Mouse (Mus musculus): ENCODE measurements around the gene Ift52. TPM values are rescaled to one million over a fixed set of nuclear protein-coding genes. Genes with fewer than 3 reads are reported as not detected.
A peak's percentile ranks its signal among the peaks of the same experiment; 100 is the strongest.

Ift52 gene
- polyA plus RNA-seq, 1 experiment from 2014 or later: 16.4 TPM

- Histone ChIP-seq H3K4me1 (ENCODE audit: control insufficient read depth, low read depth, low read length) (no peaks in the 10 kb centered on the region; the same call in none of the 2 replicates), H3K9ac (ENCODE audit: low read depth, low read length) (no peak overlapping the region), H3K4me3 (ENCODE audit: low read depth, low read length) (no peak overlapping the region), H3K4me2 (ENCODE audit: low read depth, low read length) (no peak overlapping the region), H3K27ac (ENCODE audit: low read length) (no peak overlapping the region), H3K36me3 (ENCODE audit: control insufficient read depth, insufficient read depth) (peaks cover 73% of the 10 kb centered on the region), H3K27me3 (ENCODE audit: control insufficient read depth, insufficient read depth, low read depth, low read length) (no peaks in the 10 kb centered on the region), H3K9me3 (replicated peaks; ENCODE audit: control insufficient read depth, low read length) (no peaks in the 10 kb centered on the region)
- no peak for ATAC-seq (ENCODE audit: low read depth)
- WGBS (ENCODE audit: insufficient replicate concordance): 88% methylated on average over 7 of the region's 7 CpGs
These were observed 56.9 kb downstream of the Ift52 start for GRCm38 (mm10) chr2:163074006-163074405.

GRCm38 (mm10) chr2:163074808-163075207 is 57.7 kb downstream of the Ift52 start:
- no peak for ATAC-seq (ENCODE audit: low read depth)
- WGBS (ENCODE audit: insufficient replicate concordance): 90% methylated on average over 12 of the region's 12 CpGs
- peaks cover 72% of the 10 kb centered on the region for H3K36me3 ChIP-seq (ENCODE audit: control insufficient read depth, insufficient read depth)

GRCm38 (mm10) chr2:163075234-163075633 is 58.1 kb downstream of the Ift52 start:
- no peaks in the 10 kb centered on the region for H3K27me3 ChIP-seq (ENCODE audit: control insufficient read depth, insufficient read depth, low read depth, low read length)
- no peaks in the 10 kb centered on the region; the same call in none of the 2 replicates for H3K4me1 ChIP-seq (ENCODE audit: control insufficient read depth, low read depth, low read length)
- H3K27ac ChIP-seq (ENCODE audit: low read length): no peak overlapping the region
- ATAC-seq (ENCODE audit: low read depth): no peak
- peaks cover 71% of the 10 kb centered on the region for H3K36me3 ChIP-seq (ENCODE audit: control insufficient read depth, insufficient read depth)
- no peak overlapping the region for H3K4me2 ChIP-seq (ENCODE audit: low read depth, low read length)
- no peak overlapping the region for H3K4me3 ChIP-seq (ENCODE audit: low read depth, low read length)
- 81% methylated on average over 3 of the region's 3 CpGs for WGBS (ENCODE audit: insufficient replicate concordance)
- no peaks in the 10 kb centered on the region for H3K9me3 ChIP-seq (replicated peaks; ENCODE audit: control insufficient read depth, low read length)
- no peak overlapping the region for H3K9ac ChIP-seq (ENCODE audit: low read depth, low read length)

More at GRCm38 (mm10) chr2:163074808-163075207, 57.7 kb downstream of the Ift52 start:
- Histone ChIP-seq H3K4me2 (ENCODE audit: low read depth, low read length) (no peak overlapping the region), H3K27me3 (ENCODE audit: control insufficient read depth, insufficient read depth, low read depth, low read length) (no peaks in the 10 kb centered on the region), H3K4me1 (ENCODE audit: control insufficient read depth, low read depth, low read length) (no peaks in the 10 kb centered on the region; the same call in none of the 2 replicates), H3K27ac (ENCODE audit: low read length) (no peak overlapping the region), H3K4me3 (ENCODE audit: low read depth, low read length) (no peak overlapping the region), H3K9me3 (replicated peaks; ENCODE audit: control insufficient read depth, low read length) (no peaks in the 10 kb centered on the region), H3K9ac (ENCODE audit: low read depth, low read length) (no peak overlapping the region)

DNA sequence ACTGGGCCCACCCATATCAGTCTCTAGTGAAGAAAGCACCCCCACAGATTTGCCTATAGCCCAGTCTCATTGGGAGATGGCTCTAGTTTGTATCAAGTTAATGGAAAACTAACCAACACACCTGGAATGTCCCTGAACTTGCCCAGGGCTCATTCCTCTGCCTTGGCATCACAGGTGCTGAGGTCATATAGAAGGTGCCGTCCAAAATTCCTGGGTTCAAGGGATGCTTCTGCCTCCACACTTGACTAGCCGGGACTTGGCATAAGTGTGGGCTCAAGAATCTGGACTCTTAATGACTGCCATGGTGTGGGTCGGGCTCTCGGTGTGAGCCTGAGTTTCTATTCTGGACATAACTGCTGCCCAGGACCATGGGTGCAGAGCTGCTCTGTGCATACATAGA is 61.9 kb downstream of the Ift52 start:
- H3K9me3 ChIP-seq (replicated peaks; ENCODE audit: control insufficient read depth, low read length): no peaks in the 10 kb centered on the region
- H3K4me3 ChIP-seq (ENCODE audit: low read depth, low read length): no peak overlapping the region
- no peaks in the 10 kb centered on the region for H3K27me3 ChIP-seq (ENCODE audit: control insufficient read depth, insufficient read depth, low read depth, low read length)
- 88% methylated on average over 4 of the region's 4 CpGs for WGBS (ENCODE audit: insufficient replicate concordance)
- peaks cover 67% of the 10 kb centered on the region for H3K36me3 ChIP-seq (ENCODE audit: control insufficient read depth, insufficient read depth)
- H3K4me1 ChIP-seq (ENCODE audit: control insufficient read depth, low read depth, low read length): no peaks in the 10 kb centered on the region
- no peak overlapping the region for H3K27ac ChIP-seq (ENCODE audit: low read length)
- no peak overlapping the region for H3K9ac ChIP-seq (ENCODE audit: low read depth, low read length)
- no peak overlapping the region for H3K4me2 ChIP-seq (ENCODE audit: low read depth, low read length)
- no peak for ATAC-seq (ENCODE audit: low read depth)

DNA sequence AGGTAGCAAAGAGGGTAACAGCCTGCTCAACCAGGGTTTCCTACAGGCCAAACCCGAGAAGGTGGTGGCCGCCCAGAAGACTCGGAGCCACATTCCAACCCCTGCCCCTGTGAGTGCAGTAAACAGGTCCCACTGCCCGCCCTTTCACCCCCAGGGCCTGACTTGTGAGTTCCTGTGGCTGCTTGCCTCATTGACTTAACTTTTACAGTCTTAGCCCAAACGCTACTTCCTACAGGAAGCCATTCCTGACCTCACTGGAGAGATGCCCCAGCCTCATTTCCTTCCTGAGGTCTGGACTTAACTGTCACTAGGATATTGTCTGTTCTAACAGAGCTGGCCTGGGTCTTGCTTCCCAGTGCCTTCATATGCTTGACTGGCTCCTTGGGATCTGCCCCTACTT is 65.4 kb downstream of the Ift52 start:
- no peaks in the 10 kb centered on the region for H3K9me3 ChIP-seq (replicated peaks; ENCODE audit: control insufficient read depth, low read length)
- H3K36me3 ChIP-seq (ENCODE audit: control insufficient read depth, insufficient read depth): peaks cover 38% of the 10 kb centered on the region
- H3K27me3 ChIP-seq (ENCODE audit: control insufficient read depth, insufficient read depth, low read depth, low read length): no peaks in the 10 kb centered on the region
- no peak overlapping the region for H3K4me2 ChIP-seq (ENCODE audit: low read depth, low read length)
- H3K27ac ChIP-seq (ENCODE audit: low read length): no peak overlapping the region
- H3K4me3 ChIP-seq (ENCODE audit: low read depth, low read length): no peak overlapping the region
- H3K4me1 ChIP-seq (ENCODE audit: control insufficient read depth, low read depth, low read length): no peaks in the 10 kb centered on the region
- no peak overlapping the region for H3K9ac ChIP-seq (ENCODE audit: low read depth, low read length)
- WGBS (ENCODE audit: insufficient replicate concordance): 46% methylated on average over 5 of the region's 5 CpGs
- peak; percentile 31; the same call in 1 of the 2 replicates for ATAC-seq (ENCODE audit: low read depth)

DNA sequence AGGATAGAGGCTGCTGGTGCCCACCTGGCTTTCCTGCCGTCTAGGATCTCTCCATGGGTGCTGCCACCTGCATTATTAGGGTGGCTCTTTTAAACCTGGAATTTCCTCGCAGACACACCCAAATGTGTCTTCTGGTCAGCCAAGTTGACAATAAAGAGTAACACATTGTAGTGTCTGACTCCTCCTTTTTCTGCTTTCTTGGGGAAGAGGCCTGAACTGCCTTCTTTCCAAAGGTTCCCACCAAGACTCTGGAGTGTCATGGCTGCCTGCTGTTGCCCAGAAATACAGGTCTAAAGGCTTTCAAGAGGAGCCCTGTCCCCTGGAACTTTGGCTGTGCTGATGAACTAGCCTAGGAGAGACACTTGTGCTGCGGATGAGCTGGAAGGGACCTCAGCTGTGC is 67.4 kb downstream of the Ift52 start:
- no peaks in the 10 kb centered on the region for H3K27me3 ChIP-seq (ENCODE audit: control insufficient read depth, insufficient read depth, low read depth, low read length)
- WGBS (ENCODE audit: insufficient replicate concordance): 80% methylated on average over 3 of the region's 3 CpGs

DNA sequence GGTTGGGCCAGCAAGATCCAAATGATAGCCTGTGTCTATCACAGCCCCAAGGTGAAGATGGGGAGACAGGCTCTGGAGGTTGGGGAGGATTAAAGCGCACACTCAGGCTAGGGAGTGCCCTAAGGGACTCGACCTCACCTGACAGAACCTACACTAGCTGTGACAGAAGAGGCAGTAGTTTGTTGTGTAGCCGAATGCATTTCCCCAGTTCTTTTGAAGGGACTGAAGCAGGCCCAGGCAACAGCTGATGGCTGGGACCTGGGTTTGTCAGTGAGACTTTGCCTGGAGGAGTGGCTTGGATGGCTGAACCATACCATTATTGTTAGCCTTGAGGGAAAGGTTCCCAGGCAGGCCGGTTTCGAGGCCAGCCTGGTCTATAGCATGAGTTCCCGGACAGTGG is 67.9 kb downstream of the Ift52 start:
- Histone ChIP-seq H3K9me3 (replicated peaks; ENCODE audit: control insufficient read depth, low read length) (no peaks in the 10 kb centered on the region), H3K4me3 (ENCODE audit: low read depth, low read length) (no peak overlapping the region), H3K36me3 (ENCODE audit: control insufficient read depth, insufficient read depth) (peaks cover 20% of the 10 kb centered on the region), H3K27me3 (ENCODE audit: control insufficient read depth, insufficient read depth, low read depth, low read length) (no peaks in the 10 kb centered on the region), H3K27ac (ENCODE audit: low read length) (no peak overlapping the region), H3K9ac (ENCODE audit: low read depth, low read length) (no peak overlapping the region), H3K4me1 (ENCODE audit: control insufficient read depth, low read depth, low read length) (no peaks in the 10 kb centered on the region), H3K4me2 (ENCODE audit: low read depth, low read length) (no peak overlapping the region)
- 77% methylated on average over 6 of the region's 6 CpGs for whole genome bisulfite sequencing (ENCODE audit: insufficient replicate concordance)
- no peak for ATAC-seq (ENCODE audit: low read depth)

More for the DNA sequence above, 67.4 kb downstream of the Ift52 start:
- H3K9me3 ChIP-seq (replicated peaks; ENCODE audit: control insufficient read depth, low read length): no peaks in the 10 kb centered on the region
- no peak overlapping the region for H3K27ac ChIP-seq (ENCODE audit: low read length)
- no peak overlapping the region for H3K9ac ChIP-seq (ENCODE audit: low read depth, low read length)
- ATAC-seq (ENCODE audit: low read depth): no peak
- H3K36me3 ChIP-seq (ENCODE audit: control insufficient read depth, insufficient read depth): peaks cover 24% of the 10 kb centered on the region
- H3K4me3 ChIP-seq (ENCODE audit: low read depth, low read length): no peak overlapping the region
- no peaks in the 10 kb centered on the region for H3K4me1 ChIP-seq (ENCODE audit: control insufficient read depth, low read depth, low read length)
- H3K4me2 ChIP-seq (ENCODE audit: low read depth, low read length): no peak overlapping the region

DNA sequence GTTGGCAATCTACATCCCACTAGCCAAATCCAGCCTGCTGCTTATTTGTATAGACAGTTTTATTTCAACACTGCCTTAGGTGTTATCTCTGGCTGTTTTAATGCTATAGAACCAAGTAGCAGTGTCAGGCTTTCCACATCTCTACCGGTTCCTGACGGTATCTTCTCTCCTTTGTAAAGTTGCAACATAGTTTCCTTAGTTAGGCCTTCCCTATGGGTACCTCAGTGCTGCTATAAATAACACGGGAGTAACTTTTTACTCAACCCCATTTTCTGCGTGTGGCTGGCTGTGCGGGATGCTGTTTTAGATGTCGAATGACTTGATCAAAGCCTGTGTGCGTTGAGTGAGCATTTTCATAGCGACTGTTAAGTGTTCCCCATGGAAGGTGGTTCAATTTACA is 69.4 kb downstream of the Ift52 start:
- no peak for ATAC-seq (ENCODE audit: low read depth)
- Histone ChIP-seq H3K4me3 (ENCODE audit: low read depth, low read length) (no peak overlapping the region), H3K4me2 (ENCODE audit: low read depth, low read length) (no peak overlapping the region), H3K27ac (ENCODE audit: low read length) (no peak overlapping the region), H3K9me3 (replicated peaks; ENCODE audit: control insufficient read depth, low read length) (no peaks in the 10 kb centered on the region), H3K9ac (ENCODE audit: low read depth, low read length) (no peak overlapping the region), H3K27me3 (ENCODE audit: control insufficient read depth, insufficient read depth, low read depth, low read length) (no peaks in the 10 kb centered on the region), H3K36me3 (ENCODE audit: control insufficient read depth, insufficient read depth) (peaks cover 17% of the 10 kb centered on the region), H3K4me1 (ENCODE audit: control insufficient read depth, low read depth, low read length) (no peaks in the 10 kb centered on the region)
- WGBS (ENCODE audit: insufficient replicate concordance): 46% methylated on average over 8 of the region's 8 CpGs

- no peak within 1 kb of the TSS for H3K4me3 ChIP-seq (ENCODE audit: low read depth, low read length)
- WGBS (ENCODE audit: insufficient replicate concordance): 72% methylated on average over 9 of the region's 9 CpGs
- ATAC-seq (ENCODE audit: low read depth): no peak
- H3K27me3 ChIP-seq (ENCODE audit: control insufficient read depth, insufficient read depth, low read depth, low read length): no peaks in the 10 kb centered on the region
- peaks cover 9% of the 10 kb centered on the region for H3K36me3 ChIP-seq (ENCODE audit: control insufficient read depth, insufficient read depth)
- H3K9me3 ChIP-seq (replicated peaks; ENCODE audit: control insufficient read depth, low read length): no peaks in the 10 kb centered on the region
- H3K4me2 ChIP-seq (ENCODE audit: low read depth, low read length): no peak within 1 kb of the TSS
- H3K27ac ChIP-seq (ENCODE audit: low read length): no peak within 1 kb of the TSS
- no peaks in the 10 kb centered on the region for H3K4me1 ChIP-seq (ENCODE audit: control insufficient read depth, low read depth, low read length)
- H3K9ac ChIP-seq (ENCODE audit: low read depth, low read length): no peak within 1 kb of the TSS
These were observed 70.6 kb downstream of the Ift52 start, which contains the start of gene Gtsf1l for GRCm38 (mm10) chr2:163087728-163088127. TSS of gene Gtsf1l (minus strand) at chr2:163087855.

Data from liver, embryonic 16.5 days (tissue).